Mouse (Mus musculus) cerebellum, adult 8-10 months (tissue): ENCODE results near the gene Nppc.

Source experiments
- DNase-seq: peaks from one replicate; pipeline ENCODE4 v3.0.0; 2022

The Nppc gene

DNA sequence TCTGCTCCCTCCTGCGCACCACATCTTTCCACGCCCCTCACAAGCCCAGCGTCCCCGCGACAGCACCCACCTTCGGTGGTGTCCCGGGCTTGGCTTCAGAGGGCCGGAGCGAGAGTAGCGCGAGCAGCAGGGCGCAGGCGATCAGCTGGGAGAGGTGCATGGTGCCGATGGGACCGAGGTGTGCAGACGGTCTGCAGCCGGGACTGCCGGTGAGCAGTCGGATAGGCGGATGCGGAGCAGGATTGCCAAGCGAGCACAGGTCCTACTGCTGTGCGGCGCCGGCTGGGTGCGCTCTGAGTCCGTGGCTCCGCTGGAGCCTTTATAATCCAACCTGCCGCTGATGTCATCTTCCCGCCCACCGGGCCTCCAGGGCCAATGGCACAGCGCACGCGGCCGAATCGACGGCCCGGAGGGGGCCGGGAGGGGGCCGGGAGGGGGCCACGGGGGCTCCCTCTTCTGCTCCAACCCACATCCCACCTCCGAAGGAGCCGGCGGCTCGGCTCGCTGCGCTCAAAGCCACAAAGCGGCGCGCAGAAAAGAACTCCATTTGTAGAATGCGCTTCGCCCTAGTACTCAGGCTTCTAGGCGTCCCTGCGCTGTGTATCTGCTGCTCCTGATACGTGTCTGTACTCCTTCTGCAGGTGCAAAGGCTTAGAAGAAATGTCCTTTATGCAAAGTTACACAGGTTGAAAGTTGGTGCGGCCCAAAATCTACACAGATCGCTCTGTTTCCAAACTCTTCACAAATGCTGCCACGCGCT, at the start of gene Nppc:
Gene Nppc (minus strand): TSS at position 293 of the 760 bp plus-strand sequence.
- peak; percentile 30 for DNase-seq

DNA sequence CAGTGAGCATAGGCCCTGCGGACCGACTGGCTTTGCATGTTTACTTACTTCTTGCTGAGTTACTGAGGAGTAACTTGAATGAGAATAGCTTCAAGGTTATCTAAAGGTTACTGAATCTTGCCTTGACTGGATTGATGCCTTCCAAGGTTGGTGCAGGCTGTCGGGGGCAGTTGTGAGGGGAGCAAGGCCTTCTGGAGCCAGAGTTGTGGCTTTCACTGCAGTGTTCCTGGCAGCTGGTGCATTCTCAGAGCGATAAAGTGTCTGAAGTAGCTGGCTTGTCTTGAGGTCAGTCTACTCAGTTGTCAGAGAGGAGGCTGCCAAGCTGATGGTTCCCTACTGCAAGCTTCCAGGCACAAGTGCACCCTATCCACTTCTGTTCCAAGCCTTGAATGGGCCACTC, 49.0 kb upstream of the Nppc start:
- DNase-seq: no peak

DNA sequence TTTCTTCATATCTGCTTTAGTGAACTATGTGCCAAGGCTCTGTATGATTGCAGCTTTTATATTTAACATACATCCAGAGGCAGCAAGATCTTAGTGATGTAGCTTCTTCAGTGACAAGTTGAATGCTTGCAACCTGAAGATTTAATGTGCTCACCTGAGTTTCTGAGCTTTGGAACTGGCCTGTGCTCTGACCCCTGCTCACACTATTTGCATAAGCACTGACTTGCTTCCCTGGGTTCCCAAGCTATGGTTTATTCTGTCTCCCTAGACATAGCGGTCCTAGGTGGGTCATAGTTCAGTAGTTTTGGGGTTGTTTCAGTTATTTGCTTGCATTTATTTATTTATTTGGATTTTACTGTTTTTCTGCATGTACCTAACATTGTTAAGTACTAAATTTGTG, 47.8 kb upstream of the Nppc start:
- no peak for DNase-seq

GRCm38 (mm10) chr1:86713054-86713453, 42.7 kb upstream of the Nppc start:
- DNase-seq: no peak

GRCm38 (mm10) chr1:86712045-86712444, 41.7 kb upstream of the Nppc start:
- no peak for DNase-seq

DNA sequence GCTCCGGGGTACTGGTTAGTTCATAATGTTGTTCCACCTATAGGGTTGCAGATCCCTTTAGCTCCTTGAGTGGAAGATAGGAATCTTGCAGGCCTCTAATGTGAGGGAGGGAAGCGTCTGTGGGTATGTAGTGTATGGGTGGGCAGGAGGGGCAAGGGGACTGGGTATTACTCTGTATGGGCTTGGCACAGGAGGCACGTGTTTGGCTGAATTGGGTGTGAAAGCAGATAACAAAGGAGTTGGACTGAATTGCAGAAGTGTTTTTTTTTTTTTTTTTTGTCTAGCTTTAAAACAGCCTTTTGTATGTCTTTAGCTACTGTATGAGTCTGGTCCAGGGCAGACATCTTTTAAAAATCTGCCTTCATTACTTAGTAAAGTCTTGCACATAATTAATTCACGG, 39.2 kb upstream of the Nppc start:
- DNase-seq: no peak

- DNase-seq: no peak
These were observed 35.1 kb upstream of the Nppc start for GRCm38 (mm10) chr1:86705461-86705860.

DNA sequence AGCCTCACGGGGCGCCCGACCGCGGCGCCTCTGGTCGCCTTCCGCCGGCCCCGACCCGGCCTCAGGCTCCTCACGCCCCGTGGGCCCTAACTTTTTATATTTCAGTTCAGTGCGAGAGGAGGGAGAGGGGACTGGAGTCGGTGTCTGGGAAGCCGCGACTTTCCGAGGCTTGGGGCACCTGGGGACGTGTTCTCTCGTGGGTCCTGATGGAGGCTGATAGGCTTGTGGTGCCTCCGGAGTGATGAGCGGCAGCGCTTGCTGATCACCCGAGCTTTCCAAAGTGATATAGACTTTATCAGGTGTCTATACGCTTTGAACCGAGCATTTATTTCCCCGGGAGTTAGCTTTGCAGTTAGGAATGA, 33.6 kb upstream of the Nppc start:
- DNase-seq: no peak

- DNase-seq: peak; percentile 84
These were observed 33.1 kb upstream of the Nppc start, which contains the start of gene Dis3l2 for GRCm38 (mm10) chr1:86703300-86703964. Gene Dis3l2, plus strand, starts transcription at chr1:86703808.

GRCm38 (mm10) chr1:86700367-86700766, 30.0 kb upstream of the Nppc start:
- DNase-seq: no peak

- no peak for DNase-seq
These were observed 29.2 kb upstream of the Nppc start for GRCm38 (mm10) chr1:86699346-86700136.

- DNase-seq: no peak
These were observed 28.4 kb upstream of the Nppc start for GRCm38 (mm10) chr1:86698721-86699120.

DNA sequence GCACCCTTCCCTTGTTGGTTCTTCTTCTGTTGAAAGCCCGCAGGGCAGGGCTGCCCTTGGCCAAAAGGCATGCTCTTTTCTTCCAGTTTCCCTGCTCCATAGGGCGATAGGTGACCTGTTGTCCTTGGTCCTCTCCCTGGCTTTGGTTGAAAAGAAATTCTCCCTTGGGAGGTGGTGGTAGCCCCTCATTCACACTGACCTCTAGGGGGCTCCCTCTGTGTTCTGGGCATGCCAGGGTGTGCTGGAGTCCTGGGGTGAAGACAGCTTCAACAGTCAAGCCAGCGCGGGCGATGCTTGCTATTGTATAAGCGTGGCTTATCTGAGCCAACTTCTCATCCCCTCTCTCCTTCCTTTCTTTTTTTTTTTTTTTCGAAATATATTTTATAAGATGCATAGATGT, 26.6 kb upstream of the Nppc start:
- no peak for DNase-seq

DNA sequence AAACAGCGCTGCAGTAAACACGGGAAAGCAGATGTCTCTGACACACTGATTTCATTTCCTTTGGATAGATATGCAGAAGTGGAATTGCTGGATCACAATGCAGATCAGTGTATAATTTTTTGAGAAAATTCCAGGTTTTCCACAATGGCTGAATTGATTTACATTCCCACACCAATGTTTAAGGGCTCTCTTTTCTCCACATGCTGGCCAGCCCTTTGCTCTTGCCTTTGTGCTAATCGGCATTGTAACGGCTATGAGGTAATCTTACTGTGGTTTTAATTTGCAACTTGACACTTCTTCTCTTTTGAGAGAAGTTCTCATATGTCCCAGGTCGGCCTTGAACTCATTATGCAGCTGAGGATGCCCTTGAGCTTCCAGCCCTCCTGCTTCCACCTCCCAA, 20.7 kb upstream of the Nppc start:
- no peak for DNase-seq

- no peak for DNase-seq
These were observed 16.9 kb upstream of the Nppc start for GRCm38 (mm10) chr1:86687236-86687635.

DNA sequence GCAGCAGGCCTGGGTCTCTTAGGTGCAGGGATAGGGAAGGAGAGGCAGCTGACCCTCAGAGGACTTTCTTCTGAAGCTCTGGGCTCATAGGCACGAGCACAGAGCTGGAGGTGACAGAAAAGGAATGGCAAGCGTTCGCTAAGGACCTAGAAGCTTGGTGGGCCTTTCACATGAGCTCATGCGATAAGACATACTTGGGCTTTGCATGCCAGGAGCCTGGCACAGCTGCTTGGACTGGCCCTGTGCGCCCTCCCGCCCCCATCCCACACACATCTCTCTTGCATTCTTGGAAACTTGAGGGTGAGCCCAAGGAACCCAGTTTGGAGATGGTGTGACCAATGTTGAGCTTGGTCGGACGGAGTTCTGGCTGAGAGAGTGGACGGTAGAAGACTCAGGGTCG, 8.3 kb upstream of the Nppc start:
- DNase-seq: no peak

GRCm38 (mm10) chr1:86677624-86678023, 7.3 kb upstream of the Nppc start:
- DNase-seq: no peak

DNA sequence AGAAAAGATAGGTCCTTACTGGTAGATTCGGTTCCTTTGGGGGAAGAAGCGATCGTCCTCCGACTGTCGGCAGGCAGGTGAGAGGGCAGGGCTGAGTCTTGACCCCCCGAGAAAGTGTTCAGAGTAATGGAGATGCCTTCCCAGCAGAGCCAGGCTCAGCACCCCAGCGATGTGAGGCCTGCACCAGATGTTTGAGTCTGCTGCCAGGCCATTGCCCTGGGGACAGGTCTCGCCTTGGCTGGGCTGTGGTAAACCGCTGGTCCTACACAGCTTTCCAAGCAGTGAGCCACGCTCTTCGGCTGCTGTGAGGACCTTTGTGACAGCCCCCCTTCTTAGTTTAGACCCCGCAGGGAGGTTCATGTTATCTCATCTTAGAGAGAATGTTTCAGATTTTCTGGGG, 4.8 kb upstream of the Nppc start:
- DNase-seq: no peak

- no peak for DNase-seq
These were observed 4.0 kb upstream of the Nppc start for GRCm38 (mm10) chr1:86674385-86674784.

DNA sequence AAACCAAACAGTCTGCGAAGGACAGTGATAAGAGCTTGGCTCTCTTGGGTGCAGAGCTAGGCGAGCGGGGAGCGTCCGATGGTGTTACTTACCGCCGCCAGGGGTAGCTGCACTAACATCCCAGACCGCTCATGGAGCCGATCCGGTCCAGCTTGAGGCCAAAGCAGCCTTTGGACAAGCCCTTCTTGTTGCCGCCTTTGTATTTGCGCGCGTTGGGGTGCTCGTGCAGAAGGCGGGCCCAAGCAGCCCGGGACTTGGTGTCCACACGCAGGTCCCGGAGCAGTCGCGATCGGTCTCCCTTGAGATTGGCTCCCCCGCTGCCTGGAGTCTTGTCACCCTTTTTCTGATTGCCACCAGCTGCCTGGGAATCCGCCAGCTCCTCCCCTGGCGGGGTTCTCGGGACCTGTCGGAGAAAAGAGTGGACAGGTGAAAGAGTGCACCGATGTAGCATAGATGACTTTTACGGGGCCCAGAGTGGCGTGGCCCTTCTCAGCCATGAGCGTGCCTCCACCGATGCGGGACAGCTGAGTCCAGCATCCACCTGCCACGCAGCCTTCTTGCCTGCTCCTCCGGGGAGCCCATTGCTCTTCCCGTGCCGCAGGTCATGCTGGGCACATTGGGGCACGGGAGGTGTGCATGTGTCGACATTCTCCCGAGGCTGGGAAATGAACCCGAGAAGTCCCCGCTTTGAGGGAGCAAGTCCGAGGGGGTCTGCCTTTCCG, 658 bp downstream of the Nppc start:
- DNase-seq: peak; percentile 52

DNA sequence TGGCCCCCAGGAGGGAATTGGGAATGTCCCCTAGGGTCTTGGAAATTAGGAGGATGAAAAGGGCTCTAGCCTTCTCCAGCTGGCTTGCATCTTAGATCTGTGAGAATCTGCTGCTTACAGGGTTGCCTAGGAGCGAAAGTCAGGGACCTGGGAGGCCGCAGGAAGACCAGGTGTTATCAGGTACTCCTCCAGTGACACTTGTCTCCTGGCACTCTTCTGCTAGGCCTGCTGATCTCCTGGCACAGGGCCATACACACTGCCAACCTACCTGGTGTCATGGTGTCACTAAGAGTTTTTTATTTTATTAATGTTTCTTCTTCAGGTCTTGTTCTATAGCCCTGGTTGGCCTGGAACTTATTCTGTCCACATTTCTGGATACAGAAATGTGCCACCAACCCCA, 5.3 kb downstream of the Nppc start:
- no peak for DNase-seq

DNA sequence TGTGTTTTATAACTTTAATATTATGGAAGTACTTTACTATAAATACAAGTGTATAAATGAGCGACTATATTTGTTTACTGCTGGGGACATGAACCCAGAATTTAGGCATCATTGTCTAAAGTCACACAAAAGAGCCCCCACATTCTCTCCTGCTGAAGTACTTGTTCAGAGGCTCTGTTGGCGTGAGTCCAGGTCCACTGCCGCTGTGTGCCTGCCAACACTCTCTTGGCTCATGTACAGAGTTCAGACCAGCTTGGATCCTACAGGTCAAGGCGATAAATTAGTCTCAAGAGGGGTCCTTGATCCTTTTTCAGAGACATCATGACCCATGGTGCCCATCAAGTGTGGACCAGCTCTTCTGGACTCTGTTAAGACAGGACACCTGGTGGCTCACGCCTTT, 13.3 kb downstream of the Nppc start:
- DNase-seq: no peak

DNA sequence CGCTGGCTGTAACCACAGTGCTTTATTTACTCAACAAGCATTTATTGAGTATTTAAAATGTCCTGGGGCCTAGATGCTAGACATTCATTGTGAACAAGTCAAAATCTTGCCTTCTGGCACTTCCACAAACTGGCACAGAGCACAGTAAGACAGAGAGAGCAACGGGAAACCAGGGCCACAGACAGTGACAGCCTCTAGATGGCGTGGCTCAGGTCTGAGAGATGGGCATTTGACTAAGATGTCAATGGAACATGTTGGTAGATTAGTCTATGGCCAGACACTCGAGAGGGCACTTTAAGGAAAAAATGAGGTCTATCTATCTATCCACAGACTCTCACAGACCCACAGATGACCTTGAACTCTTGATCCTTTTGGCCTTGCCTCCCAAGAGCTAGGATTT, 17.7 kb downstream of the Nppc start:
- no peak for DNase-seq
